Mouse (Mus musculus) embryonic facial prominence, embryonic 11.5 days (tissue): ENCODE results near the gene Syn3. TPM values are rescaled to one million over a fixed set of nuclear protein-coding genes. Genes with fewer than 3 reads are reported as not detected.
A peak's percentile ranks its signal among the peaks of the same experiment; 100 is the strongest.

ENCODE experiments used
- ATAC-seq: fragments of 200-750 bp; cut with Nextera tagmentation; replicated peaks from 2 replicates; pipeline ENCODE4 v1.8.0; 2017; ENCODE audit warnings: low read depth; ENCODE audit not compliant: insufficient number of reproducible peaks, low FRiP score, low TSS enrichment
- DNase-seq: peaks from one replicate; pipeline ENCODE4 v3.0.0-alpha.2; 2015; ENCODE audit warnings: low spot score
- H3K27ac ChIP-seq: fragments of 300-500 bp; sonication (generic); replicated peaks from 2 replicates; pipeline ENCODE4 v1.5.1; 2014; ENCODE audit warnings: mild to moderate bottlenecking, low read depth, low read length, control low read depth
- H3K27me3 ChIP-seq: fragments of 300-500 bp; sonication (generic); 2 replicates; pipeline ENCODE4 v1.6.1; 2014; ENCODE audit warnings: mild to moderate bottlenecking, low read length, moderate library complexity, mixed read lengths; ENCODE audit not compliant: control insufficient read depth, insufficient read depth
- H3K36me3 ChIP-seq: fragments of 300-500 bp; sonication (generic); replicated peaks from 2 replicates; pipeline ENCODE4 v1.6.1; 2014; ENCODE audit warnings: low read depth, mild to moderate bottlenecking, low read length, moderate library complexity, mixed read lengths; ENCODE audit not compliant: control insufficient read depth, insufficient read depth
- H3K4me1 ChIP-seq: fragments of 300-500 bp; sonication (generic); 2 replicates; pipeline ENCODE4 v1.6.1; 2014; ENCODE audit warnings: low read length, mixed read lengths; ENCODE audit not compliant: control insufficient read depth, insufficient read depth
- H3K4me2 ChIP-seq: fragments of 300-500 bp; sonication (generic); 2 replicates; pipeline ENCODE4 v1.6.1; 2014; ENCODE audit warnings: low read depth, mild to moderate bottlenecking, control low read depth, low read length, moderate library complexity
- H3K4me3 ChIP-seq: fragments of 300-500 bp; sonication (generic); 2 replicates; pipeline ENCODE4 v1.5.1; 2014; ENCODE audit warnings: low read depth, low read length, control low read depth
- H3K9ac ChIP-seq: fragments of 300-500 bp; sonication (generic); replicated peaks from 2 replicates; pipeline ENCODE4 v1.6.1; 2014; ENCODE audit warnings: mild to moderate bottlenecking, control low read depth, low read length
- H3K9me3 ChIP-seq: fragments of 300-500 bp; sonication (generic); replicated peaks from 2 replicates; pipeline ENCODE4 v1.6.1; 2016; ENCODE audit warnings: mild to moderate bottlenecking, low read length, inconsistent platforms, mixed read lengths; ENCODE audit not compliant: control insufficient read depth
- WGBS: fragments of 180-500 bp; shearing (Covaris S2); extraction: QIAGEN DNeasy Blood & Tissue Kit; methylation state at CpG from one replicate; pipeline ENCODE4 v1.1.7; 2014; 5-methylcytosine and 5-hydroxymethylcytosine counted together
- polyA plus RNA-seq: library from polyadenylated mRNA; unstranded; fragments of >200 nt; fragmentation: Nextera tagmentation; extraction: Ambion mirVana; gene quantifications from 2 replicates; pipeline ENCODE4 v1.2.1, GENCODE M21; 2014

Gene Syn3
- polyA plus RNA-seq, 1 experiment from 2014 or later: 3.1 TPM

DNA sequence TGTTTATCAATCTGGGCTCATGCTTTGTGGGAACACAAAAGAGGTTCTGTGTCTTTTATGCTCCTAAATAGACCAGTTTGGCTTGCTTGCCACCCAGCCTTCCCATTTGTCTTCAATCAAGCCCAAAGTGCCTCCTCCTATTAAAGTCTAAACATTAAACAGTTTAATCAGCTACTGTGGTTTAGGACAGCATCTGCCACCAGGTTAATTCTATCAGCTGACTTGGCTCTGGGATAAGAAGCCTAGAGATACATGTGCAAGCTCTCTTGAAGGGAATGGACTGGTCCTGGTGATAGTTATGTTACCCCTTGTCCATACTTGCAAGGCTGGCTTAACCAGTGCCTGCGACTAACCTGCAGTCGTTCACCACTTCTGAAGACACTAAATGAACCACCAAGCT lies 448.2 kb downstream of the Syn3 start:
- Histone ChIP-seq H3K9ac (no peak overlapping the region), H3K36me3 (no peaks in the 10 kb centered on the region), H3K27me3 (no peaks in the 10 kb centered on the region), H3K9me3 (no peaks in the 10 kb centered on the region), H3K27ac (no peak overlapping the region), H3K4me3 (no peak overlapping the region), H3K4me2 (no peak overlapping the region), H3K4me1 (no peaks in the 10 kb centered on the region)
- WGBS: 67% methylated on average over 2 of the region's 2 CpGs
- DNase-seq: no peak
- ATAC-seq: no peak

DNA sequence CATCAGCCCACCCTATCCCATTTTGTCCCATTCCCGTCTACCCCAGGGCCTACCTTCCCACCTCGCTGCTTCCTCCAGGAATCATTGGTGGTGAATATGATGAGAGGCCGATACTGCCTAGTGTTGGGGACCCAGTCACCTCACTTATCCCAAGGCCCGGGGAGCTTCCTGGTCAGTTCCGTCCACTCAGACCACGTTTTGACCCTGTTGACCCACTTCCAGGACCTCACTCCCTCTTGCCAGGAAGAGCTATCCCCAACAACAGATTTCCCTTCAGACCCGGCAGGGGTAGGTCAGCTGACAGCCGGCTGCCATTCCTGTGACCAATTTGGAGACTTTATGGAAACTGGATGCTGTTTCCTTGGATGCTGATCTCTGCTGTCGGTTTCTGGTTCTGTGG lies 450.9 kb downstream of the Syn3 start:
- no peak overlapping the region for H3K27ac ChIP-seq
- 77% methylated on average over 9 of the region's 9 CpGs for whole genome bisulfite sequencing
- no peaks in the 10 kb centered on the region for H3K4me1 ChIP-seq
- H3K9me3 ChIP-seq: no peaks in the 10 kb centered on the region
- no peak overlapping the region for H3K4me2 ChIP-seq
- no peak overlapping the region for H3K4me3 ChIP-seq
- no peaks in the 10 kb centered on the region for H3K27me3 ChIP-seq
- no peaks in the 10 kb centered on the region for H3K36me3 ChIP-seq
- DNase-seq (no peak), ATAC-seq (no peak)
- no peak overlapping the region for H3K9ac ChIP-seq

GRCm38 (mm10) chr10:86046371-86046770 lies 452.3 kb downstream of the Syn3 start:
- no peaks in the 10 kb centered on the region for H3K27me3 ChIP-seq
- H3K9ac ChIP-seq: no peak overlapping the region
- H3K36me3 ChIP-seq: no peaks in the 10 kb centered on the region
- no peaks in the 10 kb centered on the region for H3K9me3 ChIP-seq
- no peak overlapping the region for H3K4me2 ChIP-seq
- 94% methylated on average over 1 of the region's 1 CpGs for WGBS
- H3K4me3 ChIP-seq: no peak overlapping the region
- DNase-seq (no peak), ATAC-seq (no peak)
- no peaks in the 10 kb centered on the region for H3K4me1 ChIP-seq
- no peak overlapping the region for H3K27ac ChIP-seq

- 93% methylated on average over 8 of the region's 8 CpGs for WGBS
- Histone ChIP-seq H3K4me2 (no peak overlapping the region), H3K27ac (no peak overlapping the region), H3K9me3 (no peaks in the 10 kb centered on the region), H3K27me3 (no peaks in the 10 kb centered on the region), H3K4me3 (no peak overlapping the region), H3K9ac (no peak overlapping the region), H3K4me1 (no peaks in the 10 kb centered on the region), H3K36me3 (no peaks in the 10 kb centered on the region)
- ATAC-seq (no peak), DNase-seq (no peak)
These were observed 454.6 kb downstream of the Syn3 start for GRCm38 (mm10) chr10:86044066-86044465.

DNA sequence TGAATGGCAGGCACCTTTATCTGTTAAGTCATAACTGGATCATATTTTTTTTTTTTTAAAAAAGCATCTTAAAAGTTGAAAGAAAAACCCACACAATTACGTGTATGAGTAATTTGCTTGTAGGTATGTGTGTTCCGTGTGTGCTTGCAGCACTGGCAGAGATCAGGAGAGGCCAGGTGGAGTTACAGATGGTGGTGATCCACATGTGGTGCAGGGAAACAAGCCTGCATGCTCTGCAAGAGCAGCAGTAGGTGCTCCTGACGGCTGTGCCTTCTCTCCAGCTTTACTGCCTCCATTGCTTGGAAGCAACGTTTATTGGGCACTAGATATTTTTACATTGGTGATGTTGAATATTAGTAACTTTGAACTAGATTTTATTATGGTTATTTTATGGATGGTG lies 455.0 kb downstream of the Syn3 start:
- no peaks in the 10 kb centered on the region for H3K4me1 ChIP-seq
- no peak overlapping the region for H3K4me3 ChIP-seq
- H3K27me3 ChIP-seq: no peaks in the 10 kb centered on the region
- H3K9ac ChIP-seq: no peak overlapping the region
- ATAC-seq: no peak
- no peak overlapping the region for H3K27ac ChIP-seq
- WGBS: 90% methylated on average over 4 of the region's 4 CpGs
- no peaks in the 10 kb centered on the region for H3K36me3 ChIP-seq
- no peak for DNase-seq
- no peak overlapping the region for H3K4me2 ChIP-seq
- H3K9me3 ChIP-seq: no peaks in the 10 kb centered on the region

GRCm38 (mm10) chr10:86034007-86034728 lies 464.5 kb downstream of the Syn3 start:
- DNase-seq: no peak
- Histone ChIP-seq H3K4me3 (no peak overlapping the region), H3K9ac (no peak overlapping the region), H3K36me3 (no peaks in the 10 kb centered on the region), H3K4me1 (no peaks in the 10 kb centered on the region), H3K9me3 (no peaks in the 10 kb centered on the region), H3K27ac (no peak overlapping the region), H3K27me3 (no peaks in the 10 kb centered on the region), H3K4me2 (no peak overlapping the region)
- no peak for ATAC-seq
- WGBS: 97% methylated on average over 2 of the region's 2 CpGs

- H3K27me3 ChIP-seq: no peaks in the 10 kb centered on the region
- no peak overlapping the region for H3K4me3 ChIP-seq
- DNase-seq (peak; percentile 38), ATAC-seq (no peak)
- no peak overlapping the region for H3K4me2 ChIP-seq
- H3K9me3 ChIP-seq: no peaks in the 10 kb centered on the region
- H3K4me1 ChIP-seq: no peaks in the 10 kb centered on the region
- H3K27ac ChIP-seq: no peak overlapping the region
- 39% methylated on average over 3 of the region's 3 CpGs for WGBS
- no peaks in the 10 kb centered on the region for H3K36me3 ChIP-seq
- H3K9ac ChIP-seq: no peak overlapping the region
These were observed 466.2 kb downstream of the Syn3 start for GRCm38 (mm10) chr10:86032517-86032916.

DNA sequence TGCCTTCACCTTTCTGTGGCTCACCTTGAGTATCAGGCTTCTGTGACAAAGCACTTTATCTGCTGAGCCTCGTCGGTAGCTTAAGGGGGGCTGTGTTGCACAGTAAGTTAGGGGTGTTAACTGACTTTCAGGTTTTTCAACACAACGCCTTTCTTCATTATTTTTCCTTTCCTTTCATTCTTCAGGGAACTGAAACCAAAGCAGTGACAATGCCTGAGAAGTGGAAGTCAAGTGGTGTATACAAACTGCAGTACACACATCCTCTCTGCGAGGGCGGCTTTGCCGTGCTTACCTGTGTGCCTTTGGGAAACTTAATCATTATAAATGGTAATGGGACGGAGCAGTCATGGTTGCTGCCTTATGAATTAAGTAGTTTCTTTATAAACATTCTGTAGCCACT lies 468.0 kb downstream of the Syn3 start:
- 94% methylated on average over 7 of the region's 7 CpGs for WGBS
- Histone ChIP-seq H3K27ac (no peak overlapping the region), H3K36me3 (no peaks in the 10 kb centered on the region), H3K4me1 (no peaks in the 10 kb centered on the region), H3K4me2 (no peak overlapping the region), H3K27me3 (no peaks in the 10 kb centered on the region), H3K9ac (no peak overlapping the region), H3K9me3 (no peaks in the 10 kb centered on the region), H3K4me3 (no peak overlapping the region)
- ATAC-seq (no peak), DNase-seq (no peak)
